Mouse (Mus musculus): ENCODE measurements around the gene Nisch.

Gene Nisch

GRCm38 (mm10) chr14:31161638-31162037 is 55.1 kb downstream of the Nisch start:
- DNase-seq (ENCODE audit: low spot score in 2 of 2) = no peak

- DNase-seq (ENCODE audit: low spot score in 2 of 2) = no peak
Observed at GRCm38 (mm10) chr14:31161191-31161590, 55.6 kb downstream of the Nisch start.

- no peak for DNase-seq (ENCODE audit: low spot score in 2 of 2)
Observed at GRCm38 (mm10) chr14:31160196-31161150, 56.3 kb downstream of the Nisch start.

GRCm38 (mm10) chr14:31145694-31146093 is 71.1 kb downstream of the Nisch start:
- DNase-seq (ENCODE audit: low spot score in 2 of 2) = no peak

- no peak for DNase-seq (ENCODE audit: low spot score in 2 of 2)
Observed at GRCm38 (mm10) chr14:31141011-31141410, 75.7 kb downstream of the Nisch start.

GRCm38 (mm10) chr14:31140141-31140540 is 76.6 kb downstream of the Nisch start:
- DNase-seq (ENCODE audit: low spot score in 2 of 2) = no peak

GRCm38 (mm10) chr14:31139666-31140065 is 77.1 kb downstream of the Nisch start:
- DNase-seq (ENCODE audit: low spot score in 2 of 2) = no peak

- DNase-seq (ENCODE audit: low spot score in 2 of 2) = no peak
Observed at GRCm38 (mm10) chr14:31138897-31139429, 77.8 kb downstream of the Nisch start.

- no peak for DNase-seq (ENCODE audit: low spot score in 2 of 2)
Observed at GRCm38 (mm10) chr14:31138219-31138896, 78.4 kb downstream of the Nisch start.

- no peak for DNase-seq (ENCODE audit: low spot score in 2 of 2)
Observed at GRCm38 (mm10) chr14:31137791-31138190, 79.0 kb downstream of the Nisch start.

- DNase-seq (ENCODE audit: low spot score in 2 of 2) = no peak
Observed at GRCm38 (mm10) chr14:31137281-31137595, 79.5 kb downstream of the Nisch start.

GRCm38 (mm10) chr14:31136411-31137280 is 80.1 kb downstream of the Nisch start:
- peak in 1 of 2 experiments; percentile 14 for DNase-seq (ENCODE audit: low spot score in 2 of 2)

GRCm38 (mm10) chr14:31135495-31136410 is 81.0 kb downstream of the Nisch start:
- peak in 1 of 2 experiments; percentile 12 for DNase-seq (ENCODE audit: low spot score in 2 of 2)

GRCm38 (mm10) chr14:31134015-31135000 is 82.4 kb downstream of the Nisch start:
- DNase-seq (ENCODE audit: low spot score in 2 of 2) = peak in 1 of 2 experiments; percentile 11

- DNase-seq (ENCODE audit: low spot score in 2 of 2) = peak in 1 of 2 experiments; percentile 13
Observed at GRCm38 (mm10) chr14:31133023-31133665, 83.6 kb downstream of the Nisch start.

GRCm38 (mm10) chr14:31132491-31132975 is 84.2 kb downstream of the Nisch start:
- peak in 1 of 2 experiments; percentile 16 for DNase-seq (ENCODE audit: low spot score in 2 of 2)

GRCm38 (mm10) chr14:31132031-31132430 is 84.7 kb downstream of the Nisch start:
- DNase-seq (ENCODE audit: low spot score in 2 of 2) = peak; percentile 28 to 57

- no peak for DNase-seq (ENCODE audit: low spot score in 2 of 2)
Observed at GRCm38 (mm10) chr14:31131272-31131821, 85.4 kb downstream of the Nisch start.
